In the genomic region with DNA sequence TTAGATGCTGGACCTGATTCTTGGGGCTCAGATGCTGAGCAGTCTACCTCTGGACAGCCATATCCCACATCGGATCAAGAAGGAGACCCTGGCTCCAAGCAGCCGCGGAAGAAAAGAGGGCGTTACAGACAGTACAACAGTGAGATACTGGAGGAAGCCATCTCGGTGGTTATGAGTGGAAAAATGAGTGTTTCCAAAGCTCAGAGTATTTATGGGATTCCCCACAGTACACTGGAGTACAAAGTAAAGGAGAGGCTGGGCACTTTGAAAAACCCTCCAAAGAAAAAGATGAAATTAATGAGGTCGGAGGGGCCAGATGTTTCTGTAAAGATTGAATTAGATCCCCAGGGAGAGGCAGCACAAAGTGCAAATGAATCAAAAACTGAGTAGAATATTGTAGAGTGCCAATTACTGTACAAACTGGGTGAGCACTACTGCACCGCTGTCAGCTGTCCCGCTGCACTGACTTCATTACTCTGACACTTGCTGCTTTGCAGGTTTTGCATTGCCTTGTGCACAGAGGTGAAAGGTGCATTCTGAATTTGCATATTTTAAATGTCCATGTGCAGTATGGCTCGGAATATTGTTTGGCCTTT, we compare ENCODE assay signal across 35 mouse cellular contexts. TPM values are rescaled to one million over a fixed set of nuclear protein-coding genes. Genes with fewer than 3 reads are reported as not detected.
DNase-seq lines count a peak whose midpoint lies in the region; ATAC-seq lines count a peak whose summit lies in the region.
"Had no signal": no experiment of that assay in that cellular context is flagged by ENCODE, and none has a peak within 500 bp of the region (broad histone marks: within the 10 kb centered on the region; RNA-seq: fewer than 3 reads in every experiment).

No protein-coding gene starts in this region.

- no peak overlapping the region for H3K9ac ChIP-seq in forebrain, embryonic 12.5 days
- H3K9ac ChIP-seq in forebrain, embryonic 11.5 days (ENCODE audit: low read length) = no peak overlapping the region
- H3K9ac ChIP-seq in hindbrain, embryonic 16.5 days (ENCODE audit: low read depth, low read length) = no peak overlapping the region
- no peak overlapping the region for H3K9ac ChIP-seq in midbrain, embryonic 16.5 days (ENCODE audit: low read depth, low read length)
- H3K9ac ChIP-seq in intestine, embryonic 16.5 days (ENCODE audit: low read depth, low read length) = no peak overlapping the region
- H3K9ac ChIP-seq: embryonic facial prominence, embryonic 12.5 days; limb, embryonic 15.5 days; liver, embryonic 13.5 days had no signal

- no peak overlapping the region for H3K4me2 ChIP-seq in forebrain, embryonic 12.5 days
- H3K4me2 ChIP-seq in forebrain, embryonic 11.5 days (ENCODE audit: low read depth, low read length, severe bottlenecking) = no peak overlapping the region
- H3K4me2 ChIP-seq in hindbrain, embryonic 16.5 days (ENCODE audit: low read length) = no peak overlapping the region
- no peak overlapping the region for H3K4me2 ChIP-seq in midbrain, embryonic 16.5 days (ENCODE audit: low read length)
- no peak overlapping the region for H3K4me2 ChIP-seq in intestine, embryonic 16.5 days (ENCODE audit: low read depth, low read length)
- H3K4me2 ChIP-seq: embryonic facial prominence, embryonic 12.5 days; heart, embryonic 11.5 days; limb, embryonic 15.5 days; liver, embryonic 13.5 days had no signal

- H3K9me3 ChIP-seq in forebrain, embryonic 12.5 days = no peaks in the 10 kb centered on the region
- H3K9me3 ChIP-seq in forebrain, embryonic 11.5 days (ENCODE audit: control insufficient read depth, low read length) = no peaks in the 10 kb centered on the region
- H3K9me3 ChIP-seq in hindbrain, embryonic 16.5 days (ENCODE audit: control insufficient read depth, low read length) = no peaks in the 10 kb centered on the region
- H3K9me3 ChIP-seq in hindbrain, embryonic 10.5 days = no peaks in the 10 kb centered on the region
- H3K9me3 ChIP-seq in midbrain, embryonic 16.5 days (replicated peaks; ENCODE audit: control insufficient read depth, low read length, poor library complexity, severe bottlenecking) = no peaks in the 10 kb centered on the region
- H3K9me3 ChIP-seq in intestine, embryonic 16.5 days (ENCODE audit: control insufficient read depth, low read length) = no peaks in the 10 kb centered on the region
- H3K9me3 ChIP-seq: embryonic facial prominence, embryonic 12.5 days; G1E; limb, embryonic 10.5 days; limb, embryonic 15.5 days; liver, embryonic 13.5 days; megakaryocyte, embryonic 14.5 days had no signal

- H3K27ac ChIP-seq in forebrain, embryonic 12.5 days = no peak overlapping the region
- H3K27ac ChIP-seq in forebrain, embryonic 11.5 days (ENCODE audit: low read depth, low read length) = no peak overlapping the region
- 0 out of 2 replicates have a peak overlapping the region, but pooled peaks have one; percentile 23 for H3K27ac ChIP-seq in hindbrain, embryonic 16.5 days (ENCODE audit: low read depth, low read length)
- no peak overlapping the region for H3K27ac ChIP-seq in hindbrain, embryonic 10.5 days
- H3K27ac ChIP-seq in midbrain, embryonic 16.5 days (ENCODE audit: low read length) = 0 out of 2 replicates have a peak overlapping the region, but pooled peaks have one; percentile 7
- H3K27ac ChIP-seq in intestine, embryonic 16.5 days (ENCODE audit: low read length) = no peak overlapping the region
- H3K27ac ChIP-seq: embryonic facial prominence, embryonic 12.5 days; limb, embryonic 10.5 days; limb, embryonic 15.5 days; liver, embryonic 13.5 days; stomach, postnatal 0 days had no signal

- DNase-seq in forebrain, embryonic 11.5 days (ENCODE audit: low spot score) = no peak
- no peak for DNase-seq in hindbrain, embryonic 10.5 days (ENCODE audit: low spot score)
- DNase-seq in MN1 (ENCODE audit: low spot score) = peak; percentile 5
- DNase-seq: adrenal gland, postnatal 10 days; cerebellum, adult 11 months; cerebellum, adult 9-10 months; cerebellum, postnatal 36 days; gastrocnemius, postnatal 36 days; heart, adult 18-20 months; heart, postnatal 36 days; kidney, adult 9 months; kidney, postnatal 10 days; layer of hippocampus, adult 9-11 months; liver, embryonic 13.5 days; lung, adult 18-20 months; lung, postnatal 4 days; right cerebral cortex, adult 18-20 months; right cerebral cortex, postnatal 4 days; thymus, adult 18-20 months; thymus, postnatal 25 days had no signal

- peaks cover 18% of the 10 kb centered on the region for H3K36me3 ChIP-seq in forebrain, embryonic 12.5 days (replicated peaks)
- H3K36me3 ChIP-seq in forebrain, embryonic 11.5 days (ENCODE audit: control insufficient read depth, insufficient read depth, low read length) = peaks cover 3% of the 10 kb centered on the region; the same call in 1 of the 2 replicates
- H3K36me3 ChIP-seq in hindbrain, embryonic 16.5 days (ENCODE audit: control insufficient read depth, insufficient read depth, low read length) = peaks cover 11% of the 10 kb centered on the region
- H3K36me3 ChIP-seq in hindbrain, embryonic 10.5 days = peaks cover 36% of the 10 kb centered on the region
- peaks cover 5% of the 10 kb centered on the region; the same call in 1 of the 2 replicates for H3K36me3 ChIP-seq in midbrain, embryonic 16.5 days (ENCODE audit: control insufficient read depth, insufficient read depth, low read length)
- peaks cover 16% of the 10 kb centered on the region; the same call in 1 of the 2 replicates for H3K36me3 ChIP-seq in intestine, embryonic 16.5 days (ENCODE audit: control insufficient read depth, insufficient read depth, low read length)

- 83% methylated on average over 9 of the region's 9 CpGs for WGBS in forebrain, embryonic 12.5 days
- WGBS in forebrain, embryonic 11.5 days = 91% methylated on average over 9 of the region's 9 CpGs
- WGBS in hindbrain, embryonic 16.5 days = 71% methylated on average over 9 of the region's 9 CpGs
- 92% methylated on average over 9 of the region's 9 CpGs for WGBS in hindbrain, embryonic 10.5 days
- WGBS in midbrain, embryonic 16.5 days = 54% methylated on average over 9 of the region's 9 CpGs
- WGBS in intestine, embryonic 16.5 days = 89% methylated on average over 9 of the region's 9 CpGs

- ATAC-seq in forebrain, embryonic 12.5 days (ENCODE audit: low FRiP score) = 0 out of 2 replicates have a peak, but pooled peaks have one; percentile 33
- ATAC-seq in forebrain, embryonic 11.5 days (replicated peaks; ENCODE audit: low FRiP score) = no peak
- ATAC-seq in hindbrain, embryonic 16.5 days = peak; percentile 50
- ATAC-seq in midbrain, embryonic 16.5 days = peak; percentile 80
- no peak for ATAC-seq in intestine, embryonic 16.5 days
- ATAC-seq: intestine, postnatal 0 days; lung, postnatal 0 days; Patski had no signal

- no peak overlapping the region for H3K4me3 ChIP-seq in forebrain, embryonic 12.5 days (replicated peaks)
- no peak overlapping the region for H3K4me3 ChIP-seq in forebrain, embryonic 11.5 days (ENCODE audit: low read depth, low read length)
- no peak overlapping the region for H3K4me3 ChIP-seq in hindbrain, embryonic 16.5 days (ENCODE audit: low read length)
- no peak overlapping the region for H3K4me3 ChIP-seq in hindbrain, embryonic 10.5 days
- no peak overlapping the region for H3K4me3 ChIP-seq in midbrain, embryonic 16.5 days (ENCODE audit: low read depth, low read length)
- no peak overlapping the region for H3K4me3 ChIP-seq in intestine, embryonic 16.5 days (ENCODE audit: low read length)
- H3K4me3 ChIP-seq: embryonic facial prominence, embryonic 12.5 days; erythroblast, embryonic 14.5 days; limb, embryonic 10.5 days; limb, embryonic 15.5 days; liver, embryonic 13.5 days; megakaryocyte, embryonic 14.5 days had no signal

- no peaks in the 10 kb centered on the region for H3K27me3 ChIP-seq in forebrain, embryonic 12.5 days
- H3K27me3 ChIP-seq in forebrain, embryonic 11.5 days (ENCODE audit: control insufficient read depth, insufficient read depth, low read length) = no peaks in the 10 kb centered on the region
- no peaks in the 10 kb centered on the region for H3K27me3 ChIP-seq in hindbrain, embryonic 16.5 days (replicated peaks; ENCODE audit: control insufficient read depth, insufficient read depth, low read length)
- no peaks in the 10 kb centered on the region for H3K27me3 ChIP-seq in hindbrain, embryonic 10.5 days (ENCODE audit: insufficient read depth, poor library complexity, severe bottlenecking)
- no peaks in the 10 kb centered on the region for H3K27me3 ChIP-seq in midbrain, embryonic 16.5 days (ENCODE audit: control insufficient read depth, insufficient read depth, low read depth, low read length)
- no peaks in the 10 kb centered on the region for H3K27me3 ChIP-seq in intestine, embryonic 16.5 days (replicated peaks; ENCODE audit: control insufficient read depth, insufficient read depth, low read length)
- H3K27me3 ChIP-seq: embryonic facial prominence, embryonic 12.5 days; limb, embryonic 15.5 days; liver, embryonic 13.5 days; megakaryocyte, embryonic 14.5 days; Patski had no signal

- no peaks in the 10 kb centered on the region for H3K4me1 ChIP-seq in forebrain, embryonic 12.5 days
- H3K4me1 ChIP-seq in forebrain, embryonic 11.5 days (replicated peaks; ENCODE audit: control insufficient read depth, insufficient read depth, low read length) = no peaks in the 10 kb centered on the region
- no peaks in the 10 kb centered on the region for H3K4me1 ChIP-seq in hindbrain, embryonic 16.5 days (ENCODE audit: control insufficient read depth, insufficient read depth, low read depth, low read length)
- H3K4me1 ChIP-seq in hindbrain, embryonic 10.5 days (replicated peaks) = no peaks in the 10 kb centered on the region
- peaks cover 2% of the 10 kb centered on the region; the same call in 1 of the 2 replicates for H3K4me1 ChIP-seq in midbrain, embryonic 16.5 days (ENCODE audit: control insufficient read depth, insufficient read depth, low read length)
- peaks cover 8% of the 10 kb centered on the region for H3K4me1 ChIP-seq in intestine, embryonic 16.5 days (ENCODE audit: control insufficient read depth, insufficient read depth, low read length)
- H3K4me1 ChIP-seq: limb, embryonic 15.5 days; liver, embryonic 13.5 days had no signal

RNA-seq across cellular contexts. Expression of gene Gm340, which starts 23.2 kb away (rescaled TPM):
- polyA plus RNA-seq in forebrain, embryonic 12.5 days (2016; fragmentation: Nextera tagmentation; extraction: Ambion mirVana) = 3.0 and 3.7 TPM in 2 replicates
- 4.8 and 5.3 TPM in 2 replicates for polyA plus RNA-seq in forebrain, embryonic 11.5 days (2014; fragmentation: Nextera tagmentation; extraction: Ambion mirVana)
- polyA plus RNA-seq in hindbrain, embryonic 16.5 days (2015; fragmentation: Nextera tagmentation; extraction: Ambion mirVana) = 1.6 and 1.7 TPM in 2 replicates
- polyA plus RNA-seq in hindbrain, embryonic 10.5 days (2016; fragmentation: Nextera tagmentation; extraction: Ambion mirVana) = 3.0 and 3.3 TPM in 2 replicates
- 1.8 and 2.2 TPM in 2 replicates for polyA plus RNA-seq in midbrain, embryonic 16.5 days (2015; fragmentation: Nextera tagmentation; extraction: Ambion mirVana)
- polyA plus RNA-seq in intestine, embryonic 16.5 days (2015; fragmentation: Nextera tagmentation; extraction: Ambion mirVana) = 1.9 TPM in 2 replicates

Comparison
In these comparisons a context has a peak if more than half of its experiments do, and no peak if none do; other contexts are left out.
1. ATAC-seq: peak in forebrain, embryonic 12.5 days (single experiment), hindbrain, embryonic 16.5 days (single experiment) and midbrain, embryonic 16.5 days (single experiment); none in forebrain, embryonic 11.5 days (single experiment) and intestine, embryonic 16.5 days (single experiment).
2. H3K27ac ChIP-seq: peak in hindbrain, embryonic 16.5 days (single experiment) and midbrain, embryonic 16.5 days (single experiment); none in forebrain, embryonic 12.5 days (single experiment), forebrain, embryonic 11.5 days (single experiment), hindbrain, embryonic 10.5 days (single experiment) and intestine, embryonic 16.5 days (single experiment).